Mouse (Mus musculus) hindbrain, embryonic 13.5 days (tissue): Measurements from ENCODE around the gene Mmp28. TPM values are rescaled to one million over a fixed set of nuclear protein-coding genes. Genes with fewer than 3 reads are reported as not detected.
A peak's percentile ranks its signal among the peaks of the same experiment; 100 is the strongest.

Experiments used
- ATAC-seq: fragments of 200-750 bp; cut with Nextera tagmentation; 2 replicates; pipeline ENCODE4 v1.8.0; 2017; ENCODE audit warnings: moderate TSS enrichment; ENCODE audit not compliant: low FRiP score
- H3K27ac ChIP-seq: fragments of 300-500 bp; sonication (generic); 2 replicates; pipeline ENCODE4 v1.5.1; 2015; ENCODE audit warnings: inconsistent platforms, mild to moderate bottlenecking, moderate library complexity
- H3K27me3 ChIP-seq: fragments of 300-500 bp; sonication (generic); 2 replicates; pipeline ENCODE4 v1.6.1; 2015; ENCODE audit warnings: mild to moderate bottlenecking, inconsistent platforms
- H3K36me3 ChIP-seq: fragments of 300-500 bp; sonication (generic); 2 replicates; pipeline ENCODE4 v1.6.1; 2015; ENCODE audit warnings: mild to moderate bottlenecking, inconsistent platforms
- H3K4me1 ChIP-seq: fragments of 300-500 bp; sonication (generic); replicated peaks from 2 replicates; pipeline ENCODE4 v1.6.1; 2015; ENCODE audit warnings: inconsistent platforms
- H3K4me2 ChIP-seq: fragments of 300-500 bp; sonication (generic); 2 replicates; pipeline ENCODE4 v1.6.1; 2015; ENCODE audit warnings: inconsistent platforms, mild to moderate bottlenecking, moderate library complexity
- H3K4me3 ChIP-seq: fragments of 300-500 bp; sonication (generic); 2 replicates; pipeline ENCODE4 v1.5.1; 2015; ENCODE audit warnings: mild to moderate bottlenecking, inconsistent platforms
- H3K9ac ChIP-seq: fragments of 300-500 bp; sonication (generic); 2 replicates; pipeline ENCODE4 v1.6.1; 2015; ENCODE audit warnings: mild to moderate bottlenecking, inconsistent platforms
- H3K9me3 ChIP-seq: fragments of 300-500 bp; sonication (generic); 2 replicates; pipeline ENCODE4 v1.6.1; 2016; ENCODE audit warnings: inconsistent platforms
- WGBS: fragments of 180-500 bp; shearing (Covaris S2); methylation state at CpG from one replicate; pipeline ENCODE4 v1.1.7; 2015; 5-methylcytosine and 5-hydroxymethylcytosine counted together
- polyA plus RNA-seq: library from polyadenylated mRNA; unstranded; fragments of >200 nt; fragmentation: Nextera tagmentation; extraction: Ambion mirVana; gene quantifications from 2 replicates; pipeline ENCODE4 v1.2.1, GENCODE M21; 2015

Gene Mmp28
- polyA plus RNA-seq, 1 experiment from 2014 or later = 3.5 TPM

DNA sequence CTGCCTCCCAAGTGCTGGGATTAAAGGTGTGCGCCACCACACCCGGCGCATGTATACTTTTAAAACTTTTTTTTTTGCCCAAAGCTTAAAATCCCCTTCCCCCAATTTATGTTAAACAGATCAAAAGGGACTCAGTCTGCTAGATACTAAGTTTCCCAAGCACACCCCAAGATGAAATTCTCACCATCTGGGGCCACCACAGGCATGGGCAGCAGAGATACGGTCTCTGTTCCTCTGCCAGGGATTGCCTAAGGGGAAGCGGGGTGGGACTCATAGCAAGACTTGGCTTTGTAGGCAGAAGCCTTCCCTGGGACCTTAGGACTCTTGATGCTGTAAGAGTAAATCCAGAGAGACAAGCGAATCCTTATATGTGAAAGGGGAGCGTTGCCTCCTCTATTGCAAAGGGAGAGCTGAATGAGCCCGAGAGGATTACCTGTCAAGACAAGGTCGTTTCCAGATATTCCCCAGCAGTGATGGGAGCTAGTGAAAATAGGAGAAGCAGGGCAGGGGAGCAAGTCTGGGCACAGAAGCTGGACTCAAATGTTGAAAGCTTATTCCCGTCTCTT is 1.3 kb downstream of the Mmp28 start:
- no peak for ATAC-seq
- H3K4me1 ChIP-seq = peaks cover 33% of the 10 kb centered on the region
- no peaks in the 10 kb centered on the region for H3K36me3 ChIP-seq
- no peak overlapping the region for H3K4me3 ChIP-seq
- WGBS = 68% methylated on average over 10 of the region's 10 CpGs
- peaks cover 57% of the 10 kb centered on the region for H3K27me3 ChIP-seq
- peak overlapping the region; percentile 97; the same call in 1 of the 2 replicates for H3K4me2 ChIP-seq
- 0 out of 2 replicates have a peak overlapping the region, but pooled peaks have one; percentile 6 for H3K9ac ChIP-seq
- no peaks in the 10 kb centered on the region for H3K9me3 ChIP-seq
- H3K27ac ChIP-seq = no peak overlapping the region

DNA sequence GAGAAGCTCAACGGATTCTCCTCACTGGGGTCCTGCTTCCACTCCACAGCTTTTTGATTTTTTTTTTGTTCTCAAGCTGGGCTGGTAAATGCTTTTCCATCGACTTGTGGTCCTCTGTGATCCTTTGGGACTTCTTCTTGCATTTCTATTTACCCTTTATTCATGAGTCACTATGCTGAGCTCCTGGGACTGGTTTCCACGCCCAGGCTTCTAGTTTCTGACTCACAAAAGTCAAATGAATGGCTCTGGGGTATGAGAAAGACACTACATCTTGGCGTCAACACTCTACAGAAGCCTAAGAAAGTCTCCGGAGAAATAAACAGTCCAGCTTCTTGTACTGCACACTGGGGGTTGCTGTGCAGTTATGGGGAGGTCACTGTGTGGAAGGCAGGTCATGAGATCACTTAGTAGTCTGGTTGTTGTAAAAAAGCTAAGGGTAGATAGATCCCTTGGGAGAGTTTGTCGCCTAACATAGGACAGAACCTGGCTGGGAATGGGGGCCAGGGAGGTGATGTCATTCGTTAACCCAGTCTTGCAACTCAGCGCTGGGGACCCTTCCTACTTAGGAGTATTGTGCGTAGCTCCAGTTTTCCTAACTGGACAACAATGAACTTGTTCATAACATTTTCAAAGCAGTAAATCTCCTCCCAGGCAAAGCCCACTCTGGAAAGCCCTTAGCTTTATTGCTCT is 4.8 kb downstream of the Mmp28 start:
- H3K4me1 ChIP-seq = peaks cover 26% of the 10 kb centered on the region
- no peaks in the 10 kb centered on the region for H3K36me3 ChIP-seq
- H3K9me3 ChIP-seq = no peaks in the 10 kb centered on the region
- no peak for ATAC-seq
- no peak overlapping the region for H3K4me2 ChIP-seq
- 65% methylated on average over 9 of the region's 9 CpGs for WGBS
- H3K4me3 ChIP-seq = no peak overlapping the region
- H3K27ac ChIP-seq = no peak overlapping the region
- peaks cover 33% of the 10 kb centered on the region for H3K27me3 ChIP-seq
- H3K9ac ChIP-seq = no peak overlapping the region

DNA sequence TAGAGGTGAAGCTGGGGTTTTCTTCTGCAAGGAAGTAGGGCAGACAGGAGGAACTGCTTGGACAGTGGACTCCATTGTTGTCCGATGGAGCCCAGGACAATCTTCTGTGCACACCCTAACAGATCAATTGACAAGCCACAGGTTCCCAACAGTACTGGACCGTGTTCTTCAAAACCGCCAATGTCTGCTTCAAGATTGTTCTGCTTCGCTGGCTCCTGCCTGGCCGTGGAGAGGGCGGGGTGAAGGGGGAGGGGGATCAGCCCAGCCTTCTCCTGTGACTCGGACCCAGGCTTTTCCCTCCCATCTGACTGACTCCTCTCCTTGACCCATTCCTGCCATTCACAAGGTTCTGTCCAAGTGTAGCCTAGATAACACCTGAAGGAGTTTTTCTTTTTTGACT is 5.6 kb downstream of the Mmp28 start:
- Histone ChIP-seq H3K9ac (no peak overlapping the region), H3K4me3 (no peak overlapping the region), H3K9me3 (no peaks in the 10 kb centered on the region), H3K27ac (peak overlapping the region; percentile 2; the same call in 1 of the 2 replicates), H3K36me3 (no peaks in the 10 kb centered on the region), H3K27me3 (peaks cover 25% of the 10 kb centered on the region), H3K4me1 (peaks cover 18% of the 10 kb centered on the region), H3K4me2 (no peak overlapping the region)
- WGBS = 44% methylated on average over 7 of the region's 7 CpGs
- ATAC-seq = no peak

DNA sequence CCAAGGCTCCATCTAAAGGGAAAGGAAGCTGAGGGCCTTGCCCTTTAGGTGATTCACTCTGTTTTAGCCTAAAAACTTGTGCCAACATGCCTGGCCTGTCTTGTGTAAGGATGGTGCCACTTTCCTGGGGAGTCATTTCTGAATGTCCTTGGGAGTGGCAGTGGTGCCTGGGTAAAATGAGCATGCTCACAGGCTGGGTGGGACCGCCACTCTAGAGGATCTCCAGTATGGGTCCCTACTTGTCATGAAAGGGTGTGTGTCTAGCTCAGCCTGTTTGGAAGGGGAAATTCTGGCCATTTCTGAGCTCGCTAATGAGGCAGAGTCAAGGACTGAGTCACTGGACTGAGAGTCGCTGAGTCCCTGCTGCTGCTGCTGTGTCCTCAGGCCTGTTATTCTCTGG is 7.3 kb downstream of the Mmp28 start:
- H3K27ac ChIP-seq = no peak overlapping the region
- peaks cover 16% of the 10 kb centered on the region for H3K4me1 ChIP-seq
- no peak overlapping the region for H3K4me2 ChIP-seq
- ATAC-seq = no peak
- H3K27me3 ChIP-seq = peaks cover 9% of the 10 kb centered on the region
- 77% methylated on average over 3 of the region's 3 CpGs for WGBS
- H3K36me3 ChIP-seq = no peaks in the 10 kb centered on the region
- H3K4me3 ChIP-seq = no peak overlapping the region
- H3K9me3 ChIP-seq = no peaks in the 10 kb centered on the region
- no peak overlapping the region for H3K9ac ChIP-seq

DNA sequence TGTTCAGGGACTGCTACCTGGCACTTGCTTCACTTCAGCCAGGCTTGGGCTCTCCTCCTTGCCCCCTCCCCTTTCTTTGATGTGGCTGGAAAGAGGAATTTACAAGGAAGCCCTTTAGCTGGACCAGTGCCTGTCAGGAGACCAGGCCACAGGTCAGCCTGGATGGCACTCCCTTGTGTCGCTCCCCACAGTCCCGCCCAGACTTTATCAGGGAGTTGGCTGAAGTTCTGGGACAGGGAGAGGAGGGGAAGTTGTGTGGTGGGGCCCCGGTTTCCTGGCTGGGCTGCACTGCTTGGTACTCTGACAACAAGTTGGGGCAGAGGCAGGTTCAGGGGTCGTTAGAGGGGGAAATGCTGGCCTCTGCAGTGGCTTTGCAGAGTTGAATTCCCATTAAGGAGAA is 8.3 kb downstream of the Mmp28 start:
- H3K27ac ChIP-seq = no peak overlapping the region
- H3K27me3 ChIP-seq = no peaks in the 10 kb centered on the region
- no peaks in the 10 kb centered on the region for H3K36me3 ChIP-seq
- H3K4me1 ChIP-seq = peaks cover 16% of the 10 kb centered on the region
- ATAC-seq = no peak
- no peak overlapping the region for H3K9ac ChIP-seq
- H3K4me3 ChIP-seq = no peak overlapping the region
- 26% methylated on average over 4 of the region's 4 CpGs for WGBS
- H3K9me3 ChIP-seq = no peaks in the 10 kb centered on the region
- no peak overlapping the region for H3K4me2 ChIP-seq

DNA sequence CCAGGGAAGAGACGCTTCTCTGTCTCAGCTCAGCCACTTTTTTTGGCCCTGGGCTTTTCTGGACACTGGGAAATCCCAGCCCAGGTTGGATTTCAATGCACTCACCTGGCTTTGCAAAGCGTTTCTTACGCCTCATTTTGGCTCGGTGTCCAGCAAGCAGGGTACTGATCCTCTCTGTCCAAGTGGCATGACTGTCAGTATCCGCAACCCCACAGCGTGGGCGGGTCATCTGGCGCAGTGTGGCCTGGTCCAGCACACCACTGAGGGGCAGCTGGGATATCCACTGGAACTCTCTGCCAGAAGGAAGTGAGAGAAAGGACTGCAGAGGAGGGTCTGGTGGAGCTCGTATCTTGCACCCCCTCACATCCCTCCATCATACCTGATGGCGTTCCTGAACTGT is 11.6 kb downstream of the Mmp28 start:
- Histone ChIP-seq H3K36me3 (no peaks in the 10 kb centered on the region), H3K27me3 (peaks cover 8% of the 10 kb centered on the region; the same call in 1 of the 2 replicates), H3K9me3 (no peaks in the 10 kb centered on the region), H3K9ac (no peak overlapping the region), H3K4me3 (no peak overlapping the region), H3K27ac (no peak overlapping the region), H3K4me1 (peaks cover 24% of the 10 kb centered on the region), H3K4me2 (no peak overlapping the region)
- WGBS = 88% methylated on average over 10 of the region's 10 CpGs
- no peak for ATAC-seq

DNA sequence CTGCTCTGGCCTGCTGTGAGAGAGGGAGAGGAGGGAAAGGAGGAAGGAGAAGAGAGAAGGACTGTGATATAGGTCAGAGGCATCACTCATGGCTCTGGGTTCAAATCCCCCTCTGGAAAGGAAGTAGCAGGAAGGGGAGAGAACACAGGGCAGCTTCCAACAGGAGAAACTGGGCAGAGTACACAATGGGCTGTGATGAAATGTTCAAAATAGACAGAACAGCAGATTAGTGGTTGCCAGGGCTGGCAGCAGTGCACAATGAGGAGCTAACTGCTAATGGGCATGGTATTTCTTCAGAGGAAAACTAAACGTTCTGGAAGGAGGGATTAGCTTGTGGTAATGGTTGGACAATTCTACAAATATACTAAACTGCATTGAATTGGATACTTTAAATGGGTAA is 12.3 kb downstream of the Mmp28 start:
- WGBS = 65% methylated on average over 1 of the region's 1 CpGs
- no peak overlapping the region for H3K4me2 ChIP-seq
- no peak overlapping the region for H3K27ac ChIP-seq
- no peaks in the 10 kb centered on the region for H3K9me3 ChIP-seq
- H3K4me1 ChIP-seq = peaks cover 24% of the 10 kb centered on the region
- no peak overlapping the region for H3K4me3 ChIP-seq
- H3K9ac ChIP-seq = no peak overlapping the region
- H3K27me3 ChIP-seq = peaks cover 15% of the 10 kb centered on the region
- no peaks in the 10 kb centered on the region for H3K36me3 ChIP-seq
- ATAC-seq = no peak

DNA sequence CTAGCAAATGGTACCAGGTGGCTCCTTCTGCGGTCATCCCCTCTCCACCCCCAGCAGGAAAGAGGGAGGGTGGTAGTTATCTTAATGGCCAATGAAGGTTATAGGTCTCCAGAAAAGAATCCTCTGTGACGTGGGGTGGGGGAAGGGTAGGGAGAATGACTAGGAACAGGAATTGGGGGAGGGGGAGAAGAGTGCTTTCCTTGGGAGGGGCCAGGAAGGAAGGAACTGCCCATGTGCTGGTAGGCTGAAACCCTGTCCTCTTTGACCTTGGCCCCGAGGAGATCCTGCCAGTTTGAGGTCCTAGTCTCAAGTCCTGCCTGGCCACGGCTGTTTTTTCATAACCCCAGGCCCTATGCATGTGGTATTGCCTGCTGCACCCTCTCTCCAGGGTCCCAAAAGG is 13.6 kb downstream of the Mmp28 start:
- Histone ChIP-seq H3K4me1 (peaks cover 25% of the 10 kb centered on the region), H3K9ac (no peak overlapping the region), H3K4me3 (no peak overlapping the region), H3K27me3 (peaks cover 28% of the 10 kb centered on the region), H3K9me3 (no peaks in the 10 kb centered on the region), H3K4me2 (no peak overlapping the region), H3K27ac (0 out of 2 replicates have a peak overlapping the region, but pooled peaks have one; percentile 32), H3K36me3 (no peaks in the 10 kb centered on the region)
- 63% methylated on average over 4 of the region's 4 CpGs for WGBS
- no peak for ATAC-seq

DNA sequence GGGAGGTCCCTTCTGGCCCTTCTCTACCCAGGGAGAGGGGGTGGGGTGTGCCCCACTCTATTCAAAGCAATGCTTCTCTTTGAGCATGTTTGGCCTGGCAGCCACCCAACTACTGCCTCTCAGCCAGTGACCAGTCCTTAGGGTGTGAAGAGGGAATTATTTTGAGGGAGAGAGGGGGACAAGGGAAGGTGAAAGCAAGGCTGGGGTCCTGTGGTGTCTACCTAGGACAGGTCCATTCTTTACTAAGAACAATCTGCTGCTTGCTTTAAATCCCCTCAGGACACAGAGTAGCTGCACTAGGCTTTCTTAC is 14.0 kb downstream of the Mmp28 start:
- ATAC-seq = no peak; the same call in 1 of the 2 replicates
- H3K27ac ChIP-seq = 0 out of 2 replicates have a peak overlapping the region, but pooled peaks have one; percentile 32
- H3K4me3 ChIP-seq = no peak overlapping the region
- no peak overlapping the region for H3K9ac ChIP-seq
- H3K36me3 ChIP-seq = no peaks in the 10 kb centered on the region
- H3K27me3 ChIP-seq = peaks cover 32% of the 10 kb centered on the region
- no peak overlapping the region for H3K4me2 ChIP-seq
- H3K4me1 ChIP-seq = peaks cover 25% of the 10 kb centered on the region
- no peaks in the 10 kb centered on the region for H3K9me3 ChIP-seq

DNA sequence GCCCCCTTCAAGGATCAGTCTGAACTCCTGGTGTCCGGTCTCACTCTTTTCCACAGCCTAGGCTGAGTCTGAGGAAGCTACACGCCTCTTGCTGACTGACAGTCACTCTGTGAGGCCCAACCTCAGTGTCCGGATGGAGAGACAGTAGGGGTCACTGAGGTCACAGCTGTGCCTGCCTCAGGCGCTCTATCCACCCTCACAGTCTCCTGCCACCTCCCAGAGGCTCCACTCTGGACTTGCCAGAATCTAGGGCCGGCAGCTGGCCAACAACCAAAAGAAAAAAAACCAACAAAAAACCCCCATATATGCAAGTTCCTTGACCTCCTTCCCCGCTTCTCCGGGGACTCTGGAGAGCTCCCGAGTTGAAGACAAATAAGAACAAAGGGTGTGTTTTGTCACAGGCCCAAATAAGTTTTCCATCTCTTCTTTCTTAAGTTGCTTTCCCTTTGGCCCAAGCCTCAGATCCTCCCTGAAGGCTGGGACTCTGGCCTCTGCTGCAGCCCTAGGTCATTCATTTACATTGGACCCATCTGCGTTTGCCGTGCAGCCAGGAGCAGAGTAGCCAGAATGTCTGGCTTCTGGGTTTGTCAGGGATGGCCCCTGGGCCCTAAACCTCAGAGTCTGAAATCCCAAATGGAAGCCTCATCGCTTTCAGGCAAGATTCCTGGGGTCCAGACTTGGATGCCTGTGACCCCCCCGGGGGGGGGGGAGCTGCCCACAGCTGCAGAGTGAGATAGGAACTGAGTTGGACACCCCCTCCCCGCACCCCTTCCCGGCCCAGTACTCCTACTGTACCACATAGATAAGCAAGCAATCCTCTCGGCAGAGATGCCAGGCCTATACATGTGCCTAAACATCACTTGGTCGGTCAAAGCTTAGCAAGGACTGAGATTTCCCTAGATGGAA is 14.6 kb downstream of the Mmp28 start:
- Histone ChIP-seq H3K36me3 (no peaks in the 10 kb centered on the region), H3K4me3 (no peak overlapping the region), H3K27ac (peak overlapping the region; percentile 32; the same call in 1 of the 2 replicates), H3K4me1 (peaks cover 25% of the 10 kb centered on the region), H3K9ac (no peak overlapping the region), H3K27me3 (peaks cover 38% of the 10 kb centered on the region), H3K4me2 (no peak overlapping the region), H3K9me3 (no peaks in the 10 kb centered on the region)
- no peak for ATAC-seq
- 35% methylated on average over 16 of the region's 16 CpGs for WGBS

DNA sequence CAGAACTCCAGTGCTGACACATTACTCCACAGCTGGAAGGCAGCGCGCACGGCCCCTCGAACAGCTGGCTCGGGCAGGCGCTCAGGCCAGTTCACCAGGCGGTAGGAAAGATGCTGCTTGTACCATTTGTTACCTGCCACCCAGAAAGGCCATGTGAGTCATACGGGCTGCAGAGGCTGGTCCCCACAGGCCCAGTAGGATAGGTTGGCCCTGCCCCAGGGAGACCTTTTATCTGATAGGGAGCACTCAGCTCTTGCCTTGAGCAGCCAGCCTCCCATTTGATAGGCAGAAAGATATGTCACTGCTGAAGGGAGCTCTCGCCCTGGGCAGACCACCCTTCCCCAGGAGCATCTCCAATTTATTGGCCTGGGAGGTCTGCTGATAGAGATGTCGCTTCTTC is 15.3 kb downstream of the Mmp28 start:
- no peak for ATAC-seq
- Histone ChIP-seq H3K4me1 (peaks cover 27% of the 10 kb centered on the region), H3K9me3 (no peaks in the 10 kb centered on the region), H3K4me2 (no peak overlapping the region), H3K27me3 (peaks cover 44% of the 10 kb centered on the region), H3K9ac (peak overlapping the region; percentile 5; the same call in 1 of the 2 replicates), H3K27ac (peak overlapping the region; percentile 30; the same call in 1 of the 2 replicates), H3K36me3 (no peaks in the 10 kb centered on the region), H3K4me3 (no peak overlapping the region)
- WGBS = 68% methylated on average over 10 of the region's 10 CpGs

DNA sequence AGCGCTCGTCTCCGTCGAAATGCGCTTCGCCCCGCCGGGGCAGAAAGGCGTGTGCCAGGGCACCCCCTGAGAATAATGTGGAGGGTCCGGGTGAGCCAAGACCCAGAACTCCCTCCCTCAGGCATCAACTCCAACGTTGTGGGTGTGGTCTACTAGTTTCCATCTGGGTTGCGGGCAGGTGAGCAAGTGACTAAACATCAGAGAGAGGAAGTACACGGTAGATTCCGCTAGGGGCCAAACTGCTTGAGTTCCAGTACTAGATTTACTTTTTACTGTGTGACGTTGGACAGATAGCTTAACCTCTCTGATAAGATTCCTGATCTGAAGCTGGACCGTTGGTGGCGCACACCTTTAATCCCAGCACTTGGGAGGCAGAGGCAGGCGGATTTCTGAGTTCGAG is 17.9 kb downstream of the Mmp28 start:
- peak overlapping the region; percentile 46; the same call in 1 of the 2 replicates for H3K9ac ChIP-seq
- H3K27ac ChIP-seq = no peak overlapping the region
- H3K9me3 ChIP-seq = no peaks in the 10 kb centered on the region
- peaks cover 37% of the 10 kb centered on the region for H3K4me1 ChIP-seq
- H3K4me3 ChIP-seq = peak overlapping the region; percentile 19
- no peaks in the 10 kb centered on the region for H3K36me3 ChIP-seq
- WGBS = 28% methylated on average over 19 of the region's 19 CpGs
- peaks cover 62% of the 10 kb centered on the region for H3K27me3 ChIP-seq
- ATAC-seq = no peak
- H3K4me2 ChIP-seq = peak overlapping the region; percentile 38
